Mouse (Mus musculus): ENCODE data around the gene Olfr1215. TPM values are rescaled to one million over a fixed set of nuclear protein-coding genes. Genes with fewer than 3 reads are reported as not detected.
"Not testable (repeated sequence)": the region's sequence is repeated elsewhere in the genome, so short reads cannot be mapped to it uniquely, and the experiment has no call there.

Gene Olfr1215
- polyA plus RNA-seq (2015; fragmentation: Nextera tagmentation; extraction: Ambion mirVana), result not detected in 2 replicates

GRCm38 (mm10) chr2:89006873-89007272 lies at the start of gene Olfr1215:
Olfr1215 (minus strand) TSS chr2:89006973.
- H3K27ac ChIP-seq, result no peak within 1 kb of the TSS
- 69% methylated on average over 2 of the region's 2 CpGs for WGBS
- no peaks in the 10 kb centered on the region for H3K4me1 ChIP-seq
- no peak for ATAC-seq (ENCODE audit: insufficient read depth, low FRiP score, low read depth)
- H3K9ac ChIP-seq, result no peak within 1 kb of the TSS
- no peak within 1 kb of the TSS for H3K4me3 ChIP-seq (replicated peaks)
- no peaks in the 10 kb centered on the region for H3K9me3 ChIP-seq
- H3K36me3 ChIP-seq, result no peaks in the 10 kb centered on the region
- no peak within 1 kb of the TSS for H3K4me2 ChIP-seq
- no peaks in the 10 kb centered on the region for H3K27me3 ChIP-seq (replicated peaks)

GRCm38 (mm10) chr2:89031965-89032364 lies 25.2 kb upstream of the Olfr1215 start, which contains the start of gene Olfr1217:
Olfr1217 (minus strand) TSS chr2:89032065.
- WGBS, result 63% methylated on average over 2 of the region's 2 CpGs
- Histone ChIP-seq H3K36me3 (no peaks in the 10 kb centered on the region), H3K4me3 (replicated peaks) (no peak within 1 kb of the TSS), H3K27me3 (replicated peaks) (no peaks in the 10 kb centered on the region), H3K9me3 (no peaks in the 10 kb centered on the region), H3K9ac (no peak within 1 kb of the TSS), H3K27ac (no peak within 1 kb of the TSS), H3K4me2 (no peak within 1 kb of the TSS), H3K4me1 (no peaks in the 10 kb centered on the region)
- ATAC-seq (ENCODE audit: insufficient read depth, low FRiP score, low read depth), result no peak

GRCm38 (mm10) chr2:89021436-89021835 lies 14.7 kb upstream of the Olfr1215 start:
- not testable (repeated sequence) for H3K9me3 ChIP-seq; H3K27ac ChIP-seq; H3K4me1 ChIP-seq; H3K4me3 ChIP-seq (replicated peaks); ATAC-seq (ENCODE audit: insufficient read depth, low FRiP score, low read depth); H3K4me2 ChIP-seq; H3K36me3 ChIP-seq; H3K9ac ChIP-seq; H3K27me3 ChIP-seq (replicated peaks)
- 68% methylated on average over 3 of the region's 3 CpGs for WGBS

- no peak within 1 kb of the TSS for H3K4me3 ChIP-seq (replicated peaks)
- H3K27me3 ChIP-seq (replicated peaks), result no peaks in the 10 kb centered on the region
- H3K9me3 ChIP-seq, result no peaks in the 10 kb centered on the region
- no peak within 1 kb of the TSS for H3K4me2 ChIP-seq
- no peaks in the 10 kb centered on the region for H3K4me1 ChIP-seq
- H3K9ac ChIP-seq, result no peak within 1 kb of the TSS
- no peak within 1 kb of the TSS for H3K27ac ChIP-seq
- ATAC-seq (ENCODE audit: insufficient read depth, low FRiP score, low read depth), result no peak
- no peaks in the 10 kb centered on the region for H3K36me3 ChIP-seq
- 76% methylated on average over 1 of the region's 1 CpGs for WGBS
Observed at GRCm38 (mm10) chr2:89018240-89018639, 11.5 kb upstream of the Olfr1215 start, which contains the start of gene Olfr1216. Olfr1216 (minus strand) TSS chr2:89018340.

- Histone ChIP-seq H3K4me2 (no peak within 1 kb of the TSS), H3K27me3 (replicated peaks) (no peaks in the 10 kb centered on the region), H3K36me3 (no peaks in the 10 kb centered on the region), H3K9ac (no peak within 1 kb of the TSS), H3K9me3 (no peaks in the 10 kb centered on the region), H3K27ac (no peak within 1 kb of the TSS), H3K4me3 (replicated peaks) (no peak within 1 kb of the TSS), H3K4me1 (no peaks in the 10 kb centered on the region)
- no peak for ATAC-seq (ENCODE audit: insufficient read depth, low FRiP score, low read depth)
- 65% methylated on average over 1 of the region's 1 CpGs for WGBS
Observed at GRCm38 (mm10) chr2:88992553-88992952, 14.2 kb downstream of the Olfr1215 start, which contains the start of gene Olfr1214. Olfr1214 (minus strand) TSS chr2:88992653.

- ATAC-seq (ENCODE audit: insufficient read depth, low FRiP score, low read depth), result no peak
- Histone ChIP-seq H3K4me1 (no peaks in the 10 kb centered on the region), H3K27ac (no peak within 1 kb of the TSS), H3K27me3 (replicated peaks) (no peaks in the 10 kb centered on the region), H3K9ac (no peak within 1 kb of the TSS), H3K36me3 (no peaks in the 10 kb centered on the region), H3K4me3 (replicated peaks) (no peak within 1 kb of the TSS), H3K4me2 (no peak within 1 kb of the TSS), H3K9me3 (no peaks in the 10 kb centered on the region)
- WGBS, result 74% methylated on average over 1 of the region's 1 CpGs
Observed at GRCm38 (mm10) chr2:88980181-88980580, 26.6 kb downstream of the Olfr1215 start, which contains the start of gene Gm13762. Gm13762 (minus strand) TSS chr2:88980281.

GRCm38 (mm10) chr2:88953669-88954068 lies 53.1 kb downstream of the Olfr1215 start, which contains the start of gene Olfr1212:
Olfr1212 (plus strand) TSS chr2:88953969.
- no peaks in the 10 kb centered on the region for H3K36me3 ChIP-seq
- no peak within 1 kb of the TSS for H3K4me3 ChIP-seq (replicated peaks)

More at GRCm38 (mm10) chr2:88953669-88954068, 53.1 kb downstream of the Olfr1215 start, which contains the start of gene Olfr1212:
- no peak for ATAC-seq (ENCODE audit: insufficient read depth, low FRiP score, low read depth)
- Histone ChIP-seq H3K27ac (no peak within 1 kb of the TSS), H3K4me2 (no peak within 1 kb of the TSS), H3K9ac (no peak within 1 kb of the TSS), H3K9me3 (no peaks in the 10 kb centered on the region), H3K27me3 (replicated peaks) (no peaks in the 10 kb centered on the region), H3K4me1 (no peaks in the 10 kb centered on the region)

Other genes with a start within 250 kb of the Olfr1215 start
- not detected in 2 replicates for gene Olfr1199, start 246.5 kb downstream of the Olfr1215 start, polyA plus RNA-seq (2015; fragmentation: Nextera tagmentation; extraction: Ambion mirVana)
- not detected in 2 replicates for gene Olfr1200, start 236.5 kb downstream of the Olfr1215 start, polyA plus RNA-seq (2015; fragmentation: Nextera tagmentation; extraction: Ambion mirVana)
- not detected in 2 replicates for gene Olfr1201, start 213.9 kb downstream of the Olfr1215 start, polyA plus RNA-seq (2015; fragmentation: Nextera tagmentation; extraction: Ambion mirVana)
- not detected in 2 replicates for gene Olfr1202, start 192.5 kb downstream of the Olfr1215 start, polyA plus RNA-seq (2015; fragmentation: Nextera tagmentation; extraction: Ambion mirVana)
- not detected in 2 replicates for gene Olfr1205, start 177.2 kb downstream of the Olfr1215 start, polyA plus RNA-seq (2015; fragmentation: Nextera tagmentation; extraction: Ambion mirVana)
- gene Olfr1204, start 157.7 kb downstream of the Olfr1215 start, polyA plus RNA-seq (2015; fragmentation: Nextera tagmentation; extraction: Ambion mirVana), result not detected in 2 replicates
- gene Olfr1206, start 143.7 kb downstream of the Olfr1215 start, polyA plus RNA-seq (2015; fragmentation: Nextera tagmentation; extraction: Ambion mirVana), result not detected in 2 replicates
- gene Olfr1208, start 104.7 kb downstream of the Olfr1215 start, polyA plus RNA-seq (2015; fragmentation: Nextera tagmentation; extraction: Ambion mirVana), result not detected in 2 replicates
- gene Olfr1209, start 91.8 kb downstream of the Olfr1215 start, polyA plus RNA-seq (2015; fragmentation: Nextera tagmentation; extraction: Ambion mirVana), result not detected in 2 replicates
- not detected in 2 replicates for gene Olfr1211, start 68.9 kb downstream of the Olfr1215 start, polyA plus RNA-seq (2015; fragmentation: Nextera tagmentation; extraction: Ambion mirVana)
- not detected in 2 replicates for gene Olfr1212, start 53.0 kb downstream of the Olfr1215 start, polyA plus RNA-seq (2015; fragmentation: Nextera tagmentation; extraction: Ambion mirVana)
- gene Gm13762, start 26.7 kb downstream of the Olfr1215 start, polyA plus RNA-seq (2015; fragmentation: Nextera tagmentation; extraction: Ambion mirVana), result not detected in 2 replicates
- not detected in 2 replicates for gene Olfr1214, start 14.3 kb downstream of the Olfr1215 start, polyA plus RNA-seq (2015; fragmentation: Nextera tagmentation; extraction: Ambion mirVana)
- gene Olfr1216, start 11.4 kb upstream of the Olfr1215 start, polyA plus RNA-seq (2015; fragmentation: Nextera tagmentation; extraction: Ambion mirVana), result not detected in 2 replicates
- not detected in 2 replicates for gene Olfr1217, start 25.1 kb upstream of the Olfr1215 start, polyA plus RNA-seq (2015; fragmentation: Nextera tagmentation; extraction: Ambion mirVana)
- not detected in 2 replicates for gene Olfr1218, start 54.2 kb upstream of the Olfr1215 start, polyA plus RNA-seq (2015; fragmentation: Nextera tagmentation; extraction: Ambion mirVana)
- gene Olfr1219, start 76.5 kb upstream of the Olfr1215 start, polyA plus RNA-seq (2015; fragmentation: Nextera tagmentation; extraction: Ambion mirVana), result not detected in 2 replicates
- not detected in 2 replicates for gene Olfr1220, start 99.9 kb upstream of the Olfr1215 start, polyA plus RNA-seq (2015; fragmentation: Nextera tagmentation; extraction: Ambion mirVana)
- gene Olfr1221, start 110.3 kb upstream of the Olfr1215 start, polyA plus RNA-seq (2015; fragmentation: Nextera tagmentation; extraction: Ambion mirVana), result not detected in 2 replicates
- not detected in 2 replicates for gene Olfr1222, start 126.1 kb upstream of the Olfr1215 start, polyA plus RNA-seq (2015; fragmentation: Nextera tagmentation; extraction: Ambion mirVana)
- not detected in 2 replicates for gene Olfr1223, start 144.6 kb upstream of the Olfr1215 start, polyA plus RNA-seq (2015; fragmentation: Nextera tagmentation; extraction: Ambion mirVana)
- not detected in 2 replicates for gene Olfr1224-ps1, start 157.1 kb upstream of the Olfr1215 start, polyA plus RNA-seq (2015; fragmentation: Nextera tagmentation; extraction: Ambion mirVana)
- gene Olfr1225, start 167.7 kb upstream of the Olfr1215 start, polyA plus RNA-seq (2015; fragmentation: Nextera tagmentation; extraction: Ambion mirVana), result not detected in 2 replicates
- gene Olfr1226, start 193.1 kb upstream of the Olfr1215 start, polyA plus RNA-seq (2015; fragmentation: Nextera tagmentation; extraction: Ambion mirVana), result not detected in 2 replicates
- not detected in 2 replicates for gene Olfr1228, start 247.1 kb upstream of the Olfr1215 start, polyA plus RNA-seq (2015; fragmentation: Nextera tagmentation; extraction: Ambion mirVana)